Mouse (Mus musculus) spleen, postnatal 36 days (tissue): ENCODE measurements at regions not wholly inside any gene's neighbourhood (a gene's known extent, or its start where the extent isn't known, plus 50 kb on each side); places are given as distances from the start of the nearest gene placed in this dataset.

Experiments
- DNase-seq, 2 experiments: peaks; one replicate each; pipeline ENCODE4 v3.0.0; 2022; ENCODE audit warnings: low spot score in 2 of 2, mixed read lengths in 1 of 2

DNA sequence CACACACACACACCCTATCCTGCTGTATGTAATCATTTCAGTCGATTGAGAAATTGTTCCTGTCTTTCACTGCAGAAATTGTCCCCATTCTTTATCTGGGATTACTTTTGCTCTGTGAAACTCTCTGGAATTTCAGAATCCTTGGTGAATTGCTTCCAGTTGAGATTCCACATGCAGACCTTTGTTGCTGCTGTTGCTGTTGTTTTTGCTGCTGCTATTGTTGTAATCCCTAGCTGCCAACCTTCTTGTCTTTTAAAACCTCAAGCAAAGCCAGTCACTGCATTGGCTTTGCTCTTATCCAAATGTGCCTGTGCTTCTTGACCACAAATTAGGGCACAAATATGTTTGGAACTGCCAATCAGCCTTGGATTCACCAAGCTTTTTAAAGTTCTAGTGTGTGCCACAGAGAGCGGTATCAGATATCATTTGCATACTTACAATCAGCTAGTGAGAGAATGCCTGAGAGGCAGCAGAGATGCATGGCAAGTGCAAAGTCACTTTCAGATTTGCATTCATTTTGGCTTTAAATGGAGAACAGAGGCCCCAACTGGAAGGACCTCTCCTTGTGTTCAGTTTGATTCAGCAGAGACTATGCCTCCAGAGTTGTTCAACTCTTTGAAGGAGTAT is 1187.0 kb upstream of the Map3k7 start:
- no peak for DNase-seq

- no peak for DNase-seq
Observed at GRCm38 (mm10) chr4:30781649-30782048, 1182.2 kb upstream of the Map3k7 start.

- no peak for DNase-seq
Observed at GRCm38 (mm10) chr4:30789976-30790657, 1173.8 kb upstream of the Map3k7 start.

DNA sequence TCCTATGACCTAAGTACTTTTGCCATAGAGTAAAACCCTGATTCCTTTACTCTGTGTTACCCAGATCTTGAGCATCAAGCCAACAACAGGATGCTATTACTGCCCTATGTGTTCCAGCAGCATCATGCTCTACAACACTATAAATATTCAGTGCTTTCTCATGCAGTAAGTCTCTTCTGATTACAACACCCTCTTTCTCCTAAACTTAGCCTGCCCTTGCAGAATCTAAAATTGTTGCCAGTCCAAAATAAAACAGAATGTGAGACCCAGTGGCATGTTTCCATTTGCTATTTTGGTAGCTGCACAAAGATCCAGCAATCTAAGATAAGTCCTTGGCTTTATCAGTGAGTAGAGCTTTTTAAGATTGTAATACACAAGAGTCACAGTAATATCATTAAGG is 1154.1 kb upstream of the Map3k7 start:
- DNase-seq, result no peak

- DNase-seq, result no peak
Observed at GRCm38 (mm10) chr4:30855361-30856056, 1108.4 kb upstream of the Map3k7 start.

- DNase-seq, result no peak
Observed at GRCm38 (mm10) chr4:30904966-30905365, 1058.9 kb upstream of the Map3k7 start.

GRCm38 (mm10) chr4:30922944-30923343 is 1041.0 kb upstream of the Map3k7 start:
- no peak for DNase-seq

- no peak for DNase-seq
Observed at GRCm38 (mm10) chr4:30932358-30932757, 1031.5 kb upstream of the Map3k7 start.

DNA sequence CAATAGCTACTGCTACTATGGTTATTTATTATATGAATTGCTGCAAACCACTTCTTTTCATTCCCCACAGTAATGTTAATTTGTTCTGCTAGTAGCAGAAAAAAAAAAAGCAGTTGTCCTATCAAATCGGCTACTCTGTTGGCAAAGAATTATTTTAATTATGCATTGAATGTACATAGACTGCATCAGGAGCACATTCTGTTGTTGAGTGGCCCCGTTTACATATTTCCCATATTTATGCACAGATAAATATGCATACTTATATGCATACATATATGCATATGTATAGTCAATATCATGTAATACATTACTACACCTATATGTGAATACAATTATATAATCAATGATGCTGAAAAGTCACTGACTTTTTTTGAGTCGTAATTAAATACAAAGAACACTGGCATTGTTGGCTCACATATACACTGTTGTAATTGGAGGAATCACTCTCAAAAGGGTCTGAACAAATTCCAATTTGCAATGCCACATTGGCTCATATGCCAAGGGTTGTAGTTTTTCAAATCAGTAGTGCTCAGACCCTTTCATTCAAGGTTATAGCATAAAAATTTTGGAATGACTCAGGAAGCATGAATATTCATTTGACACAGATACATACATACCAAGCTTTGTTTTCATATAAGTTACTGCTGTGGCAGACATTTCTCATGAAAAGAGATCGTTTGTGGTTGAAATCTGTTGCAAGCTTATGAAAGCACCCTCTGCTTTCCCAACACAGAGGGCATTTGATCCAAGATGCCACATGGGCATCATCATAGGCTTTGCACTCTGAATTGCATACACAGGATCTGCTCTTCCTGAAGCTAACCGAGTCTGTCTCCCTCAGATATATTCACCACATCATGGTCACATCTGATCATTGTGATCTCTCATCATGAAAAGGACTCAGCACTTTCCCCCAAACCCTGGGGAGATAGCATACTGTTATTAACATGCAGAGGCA is 1030.6 kb upstream of the Map3k7 start:
- DNase-seq, result no peak

DNA sequence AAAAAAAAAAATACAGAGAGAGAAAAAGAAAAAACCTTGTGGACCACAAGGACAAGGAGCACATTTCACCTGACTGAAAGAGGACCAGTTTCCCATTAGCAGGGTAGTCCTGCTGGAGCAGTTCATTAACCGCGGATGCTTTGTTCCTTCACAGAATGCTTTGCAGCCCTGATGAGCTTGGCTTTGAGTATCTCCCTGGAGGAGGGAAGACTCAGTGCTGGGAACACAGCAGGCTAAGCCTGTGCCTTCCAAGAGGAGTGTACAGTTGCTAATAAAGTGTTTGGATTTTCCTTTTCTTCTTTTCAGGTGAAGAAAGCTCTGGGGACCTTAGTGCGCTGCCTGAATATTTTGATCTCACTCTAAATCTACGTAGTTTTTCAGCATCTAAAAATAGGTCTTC is 980.3 kb upstream of the Map3k7 start:
- no peak for DNase-seq

- DNase-seq, result no peak
Observed at GRCm38 (mm10) chr4:31012006-31012405, 951.9 kb upstream of the Map3k7 start.

DNA sequence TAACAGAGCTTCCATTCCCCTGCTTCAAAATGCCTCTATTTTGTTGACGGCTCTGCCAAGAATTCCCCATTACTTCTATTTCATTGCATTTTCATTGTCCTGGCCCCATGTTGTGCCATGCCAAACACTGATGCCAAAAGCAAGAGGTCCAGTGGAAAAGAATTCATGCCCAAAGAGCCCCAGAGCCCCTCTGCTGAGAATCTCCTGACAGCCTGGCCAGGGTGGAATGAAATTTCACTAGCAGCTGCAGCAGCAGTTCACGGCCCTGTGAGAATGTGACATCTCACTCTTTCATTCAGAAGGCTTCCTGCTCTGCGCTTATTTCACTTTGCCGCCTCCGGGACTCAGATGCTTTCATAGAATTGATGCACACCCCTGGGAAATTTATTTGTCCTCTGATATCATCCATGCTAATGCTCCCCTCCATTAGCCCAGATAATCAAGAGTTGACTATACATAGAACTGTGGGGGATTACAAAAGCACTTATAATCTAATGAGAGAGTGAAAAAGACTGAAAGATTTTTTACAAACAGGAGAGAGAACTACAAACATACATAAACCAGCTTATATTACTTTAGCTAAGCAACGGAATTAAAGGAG is 911.7 kb upstream of the Map3k7 start:
- no peak for DNase-seq

DNA sequence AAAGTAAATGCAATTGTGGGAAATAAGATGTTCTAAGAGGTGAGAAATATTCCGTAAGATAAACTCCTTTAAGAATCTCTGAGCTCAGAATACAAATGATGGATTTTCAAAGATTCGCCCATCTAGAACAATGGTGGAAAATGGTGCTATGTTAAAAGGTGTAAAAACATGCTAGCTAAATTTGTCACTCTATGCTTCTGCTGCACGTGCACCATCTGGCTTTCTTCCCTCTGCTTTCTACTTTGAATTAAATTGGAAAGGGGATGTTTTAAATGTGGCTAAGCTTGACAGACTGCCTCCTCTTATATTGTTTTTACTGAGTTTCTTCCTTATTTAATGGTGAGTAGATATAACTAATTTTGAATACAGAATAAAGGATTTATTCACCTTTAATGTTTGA is 887.7 kb upstream of the Map3k7 start:
- DNase-seq, result no peak

GRCm38 (mm10) chr4:31121586-31121985 is 842.3 kb upstream of the Map3k7 start:
- no peak for DNase-seq

DNA sequence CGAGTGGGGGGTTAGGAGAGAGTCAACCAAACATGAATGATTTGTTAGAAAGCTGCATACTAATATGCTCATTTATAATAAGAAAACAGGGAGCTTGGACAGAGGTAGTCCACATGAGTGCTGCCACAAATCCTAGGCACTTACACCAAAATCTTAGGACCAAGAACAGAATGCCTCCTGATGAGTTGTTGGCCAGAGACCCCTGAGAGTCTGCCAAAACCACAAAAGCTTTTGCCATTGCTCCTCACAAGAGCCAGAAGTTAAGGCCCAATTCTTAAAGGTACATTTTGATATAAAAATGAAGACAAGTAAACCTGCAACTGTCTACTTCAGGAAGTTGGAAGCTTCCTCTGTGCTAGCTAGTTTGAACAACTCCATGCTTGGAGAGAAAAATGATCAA is 820.7 kb upstream of the Map3k7 start:
- no peak for DNase-seq

- no peak for DNase-seq
Observed at GRCm38 (mm10) chr4:31167431-31167830, 796.5 kb upstream of the Map3k7 start.

DNA sequence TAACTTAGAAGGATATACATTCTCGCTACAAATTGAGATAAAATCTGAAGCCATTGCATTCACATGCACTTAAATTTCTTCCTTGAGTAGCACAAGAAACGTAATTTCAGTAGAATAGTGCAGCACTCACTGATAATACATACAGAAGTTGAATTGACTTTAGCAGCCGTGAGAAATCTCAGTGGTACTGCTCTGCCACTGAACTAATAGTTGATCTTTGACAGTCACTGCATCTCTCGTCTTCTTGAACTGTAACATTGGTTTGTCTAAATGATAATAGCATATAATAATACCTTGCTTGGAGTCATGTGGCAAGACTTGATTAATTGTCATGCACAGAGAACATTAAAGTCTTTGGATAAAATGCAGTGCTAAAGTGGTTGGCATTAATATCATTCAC is 795.5 kb upstream of the Map3k7 start:
- no peak for DNase-seq

DNA sequence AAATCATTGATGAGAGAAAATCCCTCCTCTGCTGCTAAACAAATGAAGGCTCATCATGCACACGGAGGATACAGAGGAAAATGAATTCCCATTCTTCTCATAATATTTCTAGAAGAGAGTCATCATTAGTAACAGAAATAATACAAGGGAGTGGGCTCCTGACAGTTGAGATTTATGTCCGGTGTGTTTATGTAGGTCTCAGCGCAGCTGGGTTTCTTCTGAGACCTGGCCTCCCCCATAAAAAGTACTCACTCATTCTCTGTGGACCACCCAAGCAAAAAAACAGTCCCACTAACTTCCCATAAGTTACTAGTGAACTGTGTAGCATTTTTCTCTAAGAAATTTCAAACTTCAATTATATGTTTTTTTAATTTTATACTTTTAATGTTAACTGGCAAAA is 792.7 kb upstream of the Map3k7 start:
- no peak for DNase-seq

- no peak for DNase-seq
Observed at GRCm38 (mm10) chr4:31197852-31198251, 766.0 kb upstream of the Map3k7 start.

DNA sequence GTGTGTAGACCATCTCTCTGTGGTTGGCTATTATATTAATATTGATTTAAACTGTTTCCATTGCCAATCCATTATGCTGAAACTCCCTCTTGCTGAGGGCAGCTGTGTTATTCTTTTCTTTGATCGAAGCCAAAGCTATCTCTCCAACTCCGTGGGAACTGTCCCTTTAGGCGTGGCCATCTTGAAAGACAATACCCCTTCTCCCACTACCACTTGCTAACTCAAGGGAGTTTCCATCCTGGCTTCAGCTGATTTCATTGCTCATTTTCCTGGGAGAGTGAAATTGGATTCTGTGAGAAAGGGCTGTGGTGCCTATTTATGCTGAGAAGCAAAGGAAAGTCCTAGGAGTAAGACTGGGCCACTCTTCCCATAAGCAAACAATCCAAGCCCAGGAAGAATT is 760.6 kb upstream of the Map3k7 start:
- DNase-seq, result no peak

- DNase-seq, result no peak
Observed at GRCm38 (mm10) chr4:31205332-31205970, 758.4 kb upstream of the Map3k7 start.
